Mouse (Mus musculus) heart, embryonic 13.5 days (tissue): ENCODE results near the gene Fcamr. TPM values are rescaled to one million over a fixed set of nuclear protein-coding genes. Genes with fewer than 3 reads are reported as not detected.

ENCODE experiments used
- ATAC-seq: fragments of 200-750 bp; cut with Nextera tagmentation; 2 replicates; pipeline ENCODE4 v1.8.0; 2017; ENCODE audit warnings: moderate TSS enrichment; ENCODE audit not compliant: insufficient number of reproducible peaks, low FRiP score, low TSS enrichment; ENCODE audit errors: extremely low read depth
- H3K27ac ChIP-seq: fragments of 300-500 bp; sonication (generic); replicated peaks from 2 replicates; pipeline ENCODE4 v1.5.1; 2015; ENCODE audit warnings: moderate library complexity, mild to moderate bottlenecking, inconsistent platforms
- H3K27me3 ChIP-seq: fragments of 300-500 bp; sonication (generic); replicated peaks from 2 replicates; pipeline ENCODE4 v1.6.1; 2015; ENCODE audit warnings: mild to moderate bottlenecking, inconsistent platforms
- H3K36me3 ChIP-seq: fragments of 300-500 bp; sonication (generic); 2 replicates; pipeline ENCODE4 v1.6.1; 2015; ENCODE audit warnings: mild to moderate bottlenecking, inconsistent platforms
- H3K4me1 ChIP-seq: fragments of 300-500 bp; sonication (generic); 2 replicates; pipeline ENCODE4 v1.6.1; 2015; ENCODE audit warnings: inconsistent platforms
- H3K4me2 ChIP-seq: fragments of 300-500 bp; sonication (generic); 2 replicates; pipeline ENCODE4 v1.6.1; 2015; ENCODE audit warnings: inconsistent platforms, mild to moderate bottlenecking, moderate library complexity
- H3K4me3 ChIP-seq: fragments of 300-500 bp; sonication (generic); 2 replicates; pipeline ENCODE4 v1.5.1; 2015; ENCODE audit warnings: moderate library complexity, mild to moderate bottlenecking, inconsistent platforms
- H3K9ac ChIP-seq: fragments of 300-500 bp; sonication (generic); 2 replicates; pipeline ENCODE4 v1.6.1; 2015; ENCODE audit warnings: inconsistent platforms, mild to moderate bottlenecking, moderate library complexity
- H3K9me3 ChIP-seq: fragments of 300-500 bp; sonication (generic); 2 replicates; pipeline ENCODE4 v1.6.1; 2016; ENCODE audit warnings: inconsistent platforms
- WGBS: fragments of 180-500 bp; shearing (Covaris S2); methylation state at CpG from one replicate; pipeline ENCODE4 v1.1.7; 2015; ENCODE audit warnings: mixed read lengths; 5-methylcytosine and 5-hydroxymethylcytosine counted together
- polyA plus RNA-seq: library from polyadenylated mRNA; unstranded; fragments of >200 nt; fragmentation: Nextera tagmentation; extraction: Ambion mirVana; gene quantifications from 2 replicates; pipeline ENCODE4 v1.2.1, GENCODE M21; 2015

The Fcamr gene
- polyA plus RNA-seq = 0.10 TPM in 1 of 2 replicates, not detected in the other

- Histone ChIP-seq H3K4me1 (peaks cover 27% of the 10 kb centered on the region), H3K9ac (no peak within 1 kb of the TSS), H3K4me3 (no peak within 1 kb of the TSS), H3K4me2 (no peak within 1 kb of the TSS), H3K9me3 (no peaks in the 10 kb centered on the region), H3K27ac (no peak within 1 kb of the TSS), H3K36me3 (no peaks in the 10 kb centered on the region), H3K27me3 (0 out of 2 replicates have a peak, but pooled peaks cover 12% of the 10 kb centered on the region)
- WGBS = 81% methylated on average over 8 of the region's 8 CpGs
- no peak for ATAC-seq
Observed at GRCm38 (mm10) chr1:130800602-130801001, at the start of gene Fcamr. Fcamr (plus strand) TSS chr1:130800902.

DNA sequence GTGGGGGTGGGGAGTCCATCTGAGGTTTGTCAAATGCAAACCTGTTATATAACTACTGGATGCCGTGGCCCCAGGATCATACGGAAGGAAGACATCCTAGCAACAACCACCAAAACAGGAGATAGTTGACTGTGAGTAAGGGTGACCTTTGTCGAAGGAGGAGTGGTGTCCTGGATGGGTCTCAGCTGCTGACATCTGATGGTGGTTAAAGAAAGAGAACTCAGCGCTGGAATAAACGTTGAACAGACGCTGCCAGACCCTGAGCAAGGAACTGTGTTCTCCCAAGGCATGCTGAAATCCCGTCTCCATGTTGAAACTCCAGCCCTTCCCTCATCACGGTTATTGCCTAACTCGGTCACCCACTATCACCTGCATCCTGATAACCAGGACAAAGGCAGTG lies 41.0 kb upstream of the Fcamr start:
- 29% methylated on average over 9 of the region's 9 CpGs for WGBS
- no peak overlapping the region for H3K9ac ChIP-seq

GRCm38 (mm10) chr1:130761597-130761996 lies 39.1 kb upstream of the Fcamr start:
- H3K27me3 ChIP-seq = no peaks in the 10 kb centered on the region; the same call in 1 of the 2 replicates
- ATAC-seq = no peak
- no peak overlapping the region for H3K4me2 ChIP-seq
- WGBS = 67% methylated on average over 1 of the region's 1 CpGs
- H3K9me3 ChIP-seq = no peaks in the 10 kb centered on the region
- no peak overlapping the region for H3K4me3 ChIP-seq
- H3K4me1 ChIP-seq = peaks cover 6% of the 10 kb centered on the region; the same call in 1 of the 2 replicates
- H3K27ac ChIP-seq = no peak overlapping the region
- no peak overlapping the region for H3K9ac ChIP-seq
- H3K36me3 ChIP-seq = no peaks in the 10 kb centered on the region

More for the DNA sequence above, 41.0 kb upstream of the Fcamr start:
- Histone ChIP-seq H3K36me3 (no peaks in the 10 kb centered on the region), H3K4me2 (no peak overlapping the region), H3K4me3 (no peak overlapping the region), H3K27ac (no peak overlapping the region), H3K27me3 (no peaks in the 10 kb centered on the region; the same call in 1 of the 2 replicates), H3K4me1 (peaks cover 6% of the 10 kb centered on the region; the same call in 1 of the 2 replicates), H3K9me3 (no peaks in the 10 kb centered on the region)
- no peak for ATAC-seq

- Histone ChIP-seq H3K4me1 (peaks cover 6% of the 10 kb centered on the region; the same call in 1 of the 2 replicates), H3K27me3 (no peaks in the 10 kb centered on the region; the same call in 1 of the 2 replicates), H3K4me3 (no peak overlapping the region), H3K4me2 (no peak overlapping the region), H3K36me3 (no peaks in the 10 kb centered on the region), H3K27ac (no peak overlapping the region), H3K9me3 (no peaks in the 10 kb centered on the region), H3K9ac (no peak overlapping the region)
- WGBS = 66% methylated on average over 3 of the region's 3 CpGs
- ATAC-seq = no peak
Observed at GRCm38 (mm10) chr1:130762045-130762760, 38.5 kb upstream of the Fcamr start.

- 79% methylated on average over 12 of the region's 12 CpGs for WGBS
- Histone ChIP-seq H3K9me3 (no peaks in the 10 kb centered on the region), H3K27ac (no peak overlapping the region)
Observed at GRCm38 (mm10) chr1:130764027-130764461, 36.7 kb upstream of the Fcamr start.

DNA sequence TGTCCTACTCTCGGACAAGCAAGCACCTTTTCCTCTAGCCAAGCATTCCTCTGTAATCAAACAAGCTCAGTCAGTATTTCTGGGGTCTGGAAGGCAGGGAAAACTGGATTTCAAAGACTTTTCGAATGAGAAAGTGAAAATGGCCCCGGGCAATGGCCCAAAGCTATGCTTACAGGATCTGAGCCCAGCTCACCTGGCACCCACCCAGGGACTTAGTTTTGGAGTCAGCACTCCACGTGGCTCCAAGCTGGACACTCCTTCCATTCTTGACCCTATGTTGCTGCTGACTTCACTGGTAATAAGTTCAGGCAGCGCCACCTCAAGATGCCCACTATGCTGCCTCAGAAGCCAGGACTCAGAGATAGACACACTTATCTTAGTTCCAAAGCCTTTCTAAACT lies 33.6 kb upstream of the Fcamr start:
- Histone ChIP-seq H3K36me3 (no peaks in the 10 kb centered on the region), H3K27me3 (peaks cover 3% of the 10 kb centered on the region; the same call in 1 of the 2 replicates), H3K27ac (no peak overlapping the region), H3K9me3 (no peaks in the 10 kb centered on the region), H3K4me2 (no peak overlapping the region), H3K4me1 (no peaks in the 10 kb centered on the region), H3K4me3 (no peak overlapping the region), H3K9ac (no peak overlapping the region)
- 75% methylated on average over 5 of the region's 5 CpGs for WGBS
- ATAC-seq = no peak

More at GRCm38 (mm10) chr1:130764027-130764461, 36.7 kb upstream of the Fcamr start:
- Histone ChIP-seq H3K4me1 (peaks cover 6% of the 10 kb centered on the region; the same call in 1 of the 2 replicates), H3K27me3 (peaks cover 3% of the 10 kb centered on the region; the same call in 1 of the 2 replicates), H3K4me3 (no peak overlapping the region), H3K36me3 (no peaks in the 10 kb centered on the region), H3K9ac (no peak overlapping the region), H3K4me2 (no peak overlapping the region)
- ATAC-seq = no peak

DNA sequence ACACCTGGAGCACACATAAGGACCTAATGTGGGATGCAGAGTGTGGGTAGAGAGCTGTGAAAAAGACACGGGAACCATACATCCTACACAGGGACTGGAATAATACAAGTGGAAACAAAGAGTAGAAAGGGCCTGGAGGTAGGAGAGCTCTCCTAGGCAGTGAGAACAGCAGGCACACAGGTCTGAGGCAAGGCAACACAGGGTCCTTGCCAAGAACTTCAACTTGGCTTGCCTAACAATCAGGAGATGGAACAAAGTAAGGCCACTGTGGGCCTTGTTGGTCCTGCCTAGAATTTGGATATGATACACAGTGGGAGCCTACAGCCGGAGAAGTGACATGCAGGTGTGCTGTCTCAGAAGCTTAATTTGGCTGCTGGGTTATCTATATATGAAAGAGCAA lies 30.8 kb upstream of the Fcamr start:
- H3K4me3 ChIP-seq = no peak overlapping the region
- no peaks in the 10 kb centered on the region for H3K4me1 ChIP-seq
- no peak overlapping the region for H3K27ac ChIP-seq
- WGBS = 68% methylated on average over 2 of the region's 2 CpGs
- no peak overlapping the region for H3K4me2 ChIP-seq
- no peak overlapping the region for H3K9ac ChIP-seq
- ATAC-seq = no peak
- H3K27me3 ChIP-seq = peaks cover 3% of the 10 kb centered on the region; the same call in 1 of the 2 replicates
- no peaks in the 10 kb centered on the region for H3K36me3 ChIP-seq
- no peaks in the 10 kb centered on the region for H3K9me3 ChIP-seq

DNA sequence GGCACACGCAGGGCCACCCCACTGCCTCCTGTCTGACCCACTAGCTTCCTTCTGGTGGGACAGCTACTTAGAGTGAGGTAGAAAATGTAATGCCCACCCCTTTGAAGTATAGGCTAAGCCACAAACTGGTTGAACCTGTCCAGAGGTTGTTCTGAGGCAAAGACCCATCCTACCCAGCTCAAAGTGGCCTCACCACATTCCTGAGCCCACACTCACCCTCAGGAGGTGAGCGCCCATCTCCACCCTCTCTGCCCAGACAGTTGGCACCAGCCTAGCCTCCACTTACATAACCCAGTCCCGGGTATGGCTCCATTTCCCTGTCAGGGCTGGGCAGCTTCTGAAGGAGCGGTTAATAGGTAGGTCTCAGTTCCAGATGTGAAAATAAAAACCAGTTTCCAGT lies 30.2 kb upstream of the Fcamr start:
- Histone ChIP-seq H3K4me1 (no peaks in the 10 kb centered on the region), H3K9me3 (no peaks in the 10 kb centered on the region), H3K27me3 (peaks cover 3% of the 10 kb centered on the region; the same call in 1 of the 2 replicates), H3K4me3 (no peak overlapping the region), H3K4me2 (no peak overlapping the region), H3K27ac (no peak overlapping the region), H3K9ac (no peak overlapping the region), H3K36me3 (no peaks in the 10 kb centered on the region)
- ATAC-seq = no peak
- 76% methylated on average over 4 of the region's 4 CpGs for WGBS

DNA sequence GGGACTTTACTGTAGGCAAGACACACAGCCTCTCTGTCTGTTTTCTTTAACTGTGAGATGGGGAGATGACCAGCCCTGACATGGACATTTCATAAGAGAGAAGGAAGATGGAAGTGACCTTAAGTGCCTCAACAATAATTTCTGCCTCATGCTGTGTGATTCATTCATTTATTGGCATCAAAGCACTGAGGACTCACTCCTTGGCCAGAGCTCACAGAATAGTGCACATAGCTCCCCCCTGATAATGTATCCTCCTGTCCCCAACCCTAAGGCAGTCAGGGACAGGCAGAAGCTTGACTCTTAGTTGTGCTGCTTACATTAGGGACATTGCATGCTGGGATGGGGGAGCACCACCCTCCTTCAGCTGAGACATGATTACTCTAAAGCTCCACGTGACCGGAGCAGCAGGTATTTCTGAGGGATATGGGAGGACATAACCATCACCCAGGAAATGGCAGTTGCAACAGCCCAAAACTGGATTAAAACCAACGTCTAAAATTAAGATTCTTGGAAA lies 29.7 kb upstream of the Fcamr start:
- H3K9ac ChIP-seq = no peak overlapping the region
- H3K27ac ChIP-seq = no peak overlapping the region
- no peaks in the 10 kb centered on the region for H3K36me3 ChIP-seq
- H3K4me3 ChIP-seq = no peak overlapping the region
- 72% methylated on average over 3 of the region's 3 CpGs for WGBS
- no peaks in the 10 kb centered on the region for H3K9me3 ChIP-seq
- H3K27me3 ChIP-seq = peaks cover 3% of the 10 kb centered on the region; the same call in 1 of the 2 replicates
- no peak for ATAC-seq
- H3K4me2 ChIP-seq = no peak overlapping the region
- H3K4me1 ChIP-seq = no peaks in the 10 kb centered on the region

GRCm38 (mm10) chr1:130775234-130775633 lies 25.5 kb upstream of the Fcamr start:
- Histone ChIP-seq H3K4me1 (no peaks in the 10 kb centered on the region), H3K36me3 (no peaks in the 10 kb centered on the region), H3K4me3 (no peak overlapping the region), H3K9ac (no peak overlapping the region), H3K27me3 (peaks cover 13% of the 10 kb centered on the region), H3K9me3 (no peaks in the 10 kb centered on the region), H3K27ac (no peak overlapping the region), H3K4me2 (no peak overlapping the region)
- WGBS = 75% methylated on average over 2 of the region's 2 CpGs
- ATAC-seq = no peak

DNA sequence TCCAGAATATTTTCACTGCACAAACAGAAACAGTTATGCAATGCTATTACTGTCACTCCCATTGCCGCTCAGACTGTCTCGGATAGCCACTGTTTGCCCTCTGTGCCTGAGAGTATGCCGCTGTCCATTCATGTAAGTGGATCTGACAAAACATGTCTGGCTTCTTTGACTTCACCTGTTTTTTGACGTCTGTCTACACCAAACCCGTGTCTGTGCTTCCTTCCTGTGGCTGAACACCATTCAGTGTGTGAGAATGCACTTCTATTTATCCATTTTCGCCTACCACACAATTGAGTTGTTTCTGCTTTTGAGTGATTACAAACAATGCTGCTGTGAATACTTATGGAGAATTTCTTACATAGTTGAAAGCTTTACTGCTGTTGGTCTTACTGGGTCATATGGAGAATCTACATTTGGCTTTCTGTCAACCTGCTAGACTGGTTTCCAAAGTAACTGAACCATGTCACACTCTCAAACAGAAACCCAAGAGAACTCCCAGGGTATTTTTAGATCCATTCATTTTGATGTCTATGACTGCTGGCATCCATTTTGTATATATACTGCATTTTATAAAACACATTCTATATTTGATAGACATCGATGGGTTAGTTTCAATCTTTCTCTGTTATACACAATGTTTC lies 24.9 kb upstream of the Fcamr start:
- H3K4me1 ChIP-seq = no peaks in the 10 kb centered on the region
- no peak overlapping the region for H3K27ac ChIP-seq
- no peak overlapping the region for H3K9ac ChIP-seq
- no peaks in the 10 kb centered on the region for H3K36me3 ChIP-seq
- H3K4me2 ChIP-seq = no peak overlapping the region
- H3K9me3 ChIP-seq = no peaks in the 10 kb centered on the region
- ATAC-seq = no peak
- no peak overlapping the region for H3K4me3 ChIP-seq
- peaks cover 13% of the 10 kb centered on the region for H3K27me3 ChIP-seq
- 62% methylated on average over 7 of the region's 7 CpGs for WGBS
